Mouse (Mus musculus) MEL (cell line): ENCODE measurements around the gene Cd84. TPM values are rescaled to one million over a fixed set of nuclear protein-coding genes. Genes with fewer than 3 reads are reported as not detected.

Source experiments
- DNase-seq: peaks from one replicate; pipeline ENCODE4 v3.0.0; 2011; ENCODE audit warnings: low read depth, low spot score
- H3K27ac ChIP-seq: 2 replicates; pipeline ENCODE4 v1.5.1; 2012; ENCODE audit warnings: low read depth, mild to moderate bottlenecking, control low read depth, low read length, moderate library complexity; ENCODE audit not compliant: control insufficient read depth
- H3K27me3 ChIP-seq, 2 experiments: fragments of 150-350 bp in 1 of 2; sonication (generic) in 1 of 2; 2 replicates each; pipeline ENCODE4 v1.6.1; 2012; ENCODE audit warnings: low read length in 2 of 2, mild to moderate bottlenecking in 2 of 2, improper control_type of control experiment in 1 of 2, moderate library complexity in 1 of 2; ENCODE audit not compliant: insufficient read depth in 2 of 2, control insufficient read depth in 1 of 2
- H3K36me3 ChIP-seq, 2 experiments: 2 replicates each; pipeline ENCODE4 v1.6.1; 2012 to 2014; ENCODE audit warnings: low read length in 2 of 2, improper control_type of control experiment in 1 of 2, inconsistent platforms in 1 of 2, mild to moderate bottlenecking in 1 of 2; ENCODE audit not compliant: insufficient read depth in 2 of 2, control insufficient read depth in 1 of 2
- H3K4me1 ChIP-seq, 2 experiments: fragments of 150-350 bp in 1 of 2; sonication (generic) in 1 of 2; 2 replicates each; pipeline ENCODE4 v1.6.1; 2012; ENCODE audit warnings: low read length in 2 of 2, improper control_type of control experiment in 1 of 2, mild to moderate bottlenecking in 1 of 2; ENCODE audit not compliant: insufficient read depth in 2 of 2, control insufficient read depth in 1 of 2
- H3K4me3 ChIP-seq, 2 experiments: fragments of 150-350 bp in 1 of 2; sonication (generic) in 1 of 2; 2 replicates each; pipeline ENCODE4 v1.5.1; 2012; ENCODE audit warnings: low read depth in 2 of 2, low read length in 2 of 2, mild to moderate bottlenecking in 2 of 2, moderate library complexity in 2 of 2, control low read depth in 1 of 2, improper control_type of control experiment in 1 of 2; ENCODE audit not compliant: control insufficient read depth in 1 of 2, insufficient read depth in 1 of 2
- H3K79me2 ChIP-seq: 2 replicates; pipeline ENCODE4 v1.6.1; 2012; ENCODE audit warnings: mild to moderate bottlenecking, low read length, moderate library complexity; ENCODE audit not compliant: control insufficient read depth, poor library complexity, insufficient read depth
- H3K9ac ChIP-seq: 2 replicates; pipeline ENCODE4 v1.6.1; 2012; ENCODE audit warnings: low read depth, mild to moderate bottlenecking, control low read depth, low read length, moderate library complexity; ENCODE audit not compliant: control insufficient read depth, poor library complexity, severe bottlenecking
- H3K9me3 ChIP-seq: fragments of 150-350 bp; sonication (generic); replicated peaks from 2 replicates; pipeline ENCODE4 v1.6.1; 2012; ENCODE audit warnings: mild to moderate bottlenecking, low read length, improper control_type of control experiment, moderate library complexity; ENCODE audit not compliant: insufficient read depth
- BHLHE40 ChIP-seq: IDR thresholded peaks from 2 replicates; pipeline ENCODE4 v1.6.1; 2012; ENCODE audit warnings: low read depth, mild to moderate bottlenecking, inconsistent platforms, low read length, improper control_type of control experiment, borderline replicate concordance
- CHD1 ChIP-seq: IDR thresholded peaks from 2 replicates; pipeline ENCODE4 v1.6.1; 2012; ENCODE audit warnings: low read depth, mild to moderate bottlenecking, inconsistent platforms, low read length, improper control_type of control experiment
- CHD2 ChIP-seq: IDR thresholded peaks from 2 replicates; pipeline ENCODE4 v1.6.1; 2011; ENCODE audit warnings: low read length, improper control_type of control experiment
- CTCF ChIP-seq, 3 experiments: IDR thresholded peaks in 2 of 3; conservative IDR thresholded peaks in 1 of 3; 2 replicates each; pipeline ENCODE4 v1.5.1; 2011 to 2012; ENCODE audit warnings: low read length in 3 of 3, low read depth in 2 of 3, mild to moderate bottlenecking in 2 of 3, improper control_type of control experiment in 1 of 3, inconsistent platforms in 1 of 3, mixed read lengths in 1 of 3, moderate library complexity in 1 of 3; ENCODE audit not compliant: control insufficient read depth in 1 of 3, insufficient read depth in 1 of 3, poor library complexity in 1 of 3, severe bottlenecking in 1 of 3
- E2F4 ChIP-seq: IDR thresholded peaks from 2 replicates; pipeline ENCODE4 v1.6.1; 2011; ENCODE audit warnings: low read depth, low read length, improper control_type of control experiment, borderline replicate concordance
- ETS1 ChIP-seq: IDR thresholded peaks from 2 replicates; pipeline ENCODE4 v1.6.1; 2012; ENCODE audit warnings: low read depth, mild to moderate bottlenecking, inconsistent platforms, low read length, improper control_type of control experiment, moderate library complexity
- GABPA ChIP-seq: IDR thresholded peaks from 2 replicates; pipeline ENCODE4 v1.6.1; 2012; ENCODE audit warnings: low read depth, mild to moderate bottlenecking, inconsistent platforms, low read length, improper control_type of control experiment, moderate library complexity
- GATA1 ChIP-seq: IDR thresholded peaks from 2 replicates; pipeline ENCODE4 v1.6.1; 2011; ENCODE audit warnings: low read depth, low read length, improper control_type of control experiment
- HCFC1 ChIP-seq: IDR thresholded peaks from 2 replicates; pipeline ENCODE4 v1.6.1; 2012; ENCODE audit warnings: low read depth, mild to moderate bottlenecking, inconsistent platforms, low read length, improper control_type of control experiment, moderate library complexity
- JUND ChIP-seq: IDR thresholded peaks from 2 replicates; pipeline ENCODE4 v1.6.1; 2011; ENCODE audit warnings: low read depth, mild to moderate bottlenecking, improper control_type of control experiment, low read length
- MAFK ChIP-seq: IDR thresholded peaks from 2 replicates; pipeline ENCODE4 v1.6.1; 2011; ENCODE audit warnings: low read depth, mild to moderate bottlenecking, low read length, improper control_type of control experiment, borderline replicate concordance
- MAX ChIP-seq: IDR thresholded peaks from 2 replicates; pipeline ENCODE4 v1.6.1; 2011; ENCODE audit warnings: low read length, improper control_type of control experiment
- MAZ ChIP-seq: IDR thresholded peaks from 2 replicates; pipeline ENCODE4 v1.6.1; 2012; ENCODE audit warnings: low read depth, mild to moderate bottlenecking, inconsistent platforms, low read length, improper control_type of control experiment
- MEF2A ChIP-seq: IDR thresholded peaks from 2 replicates; pipeline ENCODE4 v1.6.1; 2014; ENCODE audit warnings: low read depth, mild to moderate bottlenecking, inconsistent platforms, low read length, improper control_type of control experiment; ENCODE audit not compliant: poor library complexity, insufficient replicate concordance, severe bottlenecking; ENCODE audit errors: extremely low read depth
- MXI1 ChIP-seq: IDR thresholded peaks from 2 replicates; pipeline ENCODE4 v1.6.1; 2011; ENCODE audit warnings: mild to moderate bottlenecking, low read depth, low read length, improper control_type of control experiment
- MYB ChIP-seq: IDR thresholded peaks from 2 replicates; pipeline ENCODE4 v1.6.1; 2011; ENCODE audit warnings: mild to moderate bottlenecking, low read depth, low read length, improper control_type of control experiment
- MYC ChIP-seq: IDR thresholded peaks from 2 replicates; pipeline ENCODE4 v1.6.1; 2011; ENCODE audit warnings: low read depth, mild to moderate bottlenecking, low read length, improper control_type of control experiment, moderate library complexity
- POLR2A ChIP-seq, 2 experiments: IDR thresholded peaks; 2 replicates each; pipeline ENCODE4 v1.6.1; 2011 to 2012; ENCODE audit warnings: low read length in 2 of 2, mild to moderate bottlenecking in 2 of 2, control low read depth in 1 of 2, improper control_type of control experiment in 1 of 2, low read depth in 1 of 2, moderate library complexity in 1 of 2; ENCODE audit not compliant: control insufficient read depth in 1 of 2, insufficient read depth in 1 of 2, poor library complexity in 1 of 2
- POLR2AphosphoS2 ChIP-seq: IDR thresholded peaks from 2 replicates; pipeline ENCODE4 v1.6.1; 2011; ENCODE audit warnings: low read length, improper control_type of control experiment
- TAL1 ChIP-seq: IDR thresholded peaks from 2 replicates; pipeline ENCODE4 v1.6.1; 2012; ENCODE audit warnings: mild to moderate bottlenecking, inconsistent platforms, low read length, moderate library complexity, mixed read lengths
- TBP ChIP-seq: IDR thresholded peaks from 2 replicates; pipeline ENCODE4 v1.8.0; 2011; ENCODE audit warnings: low read depth, low read length, improper control_type of control experiment
- TCF12 ChIP-seq: IDR thresholded peaks from 2 replicates; pipeline ENCODE4 v1.6.1; 2014; ENCODE audit warnings: low read depth, mild to moderate bottlenecking, inconsistent platforms, low read length, improper control_type of control experiment, moderate library complexity
- USF1 ChIP-seq: IDR thresholded peaks from 2 replicates; pipeline ENCODE4 v1.6.1; 2014; ENCODE audit warnings: low read depth, mild to moderate bottlenecking, inconsistent platforms, low read length, improper control_type of control experiment, moderate library complexity
- ZC3H11A ChIP-seq: IDR thresholded peaks from 2 replicates; pipeline ENCODE4 v1.6.1; 2012; ENCODE audit warnings: low read depth, mild to moderate bottlenecking, inconsistent platforms, low read length, improper control_type of control experiment
- ZKSCAN1 ChIP-seq: IDR thresholded peaks from 2 replicates; pipeline ENCODE4 v1.6.1; 2012; ENCODE audit warnings: low read depth, mild to moderate bottlenecking, inconsistent platforms, low read length, improper control_type of control experiment, moderate library complexity
- polyA plus RNA-seq, 2 experiments: library from polyadenylated mRNA; stranded (reverse) in 1 of 2; unstranded in 1 of 2; fragments of >175 nt in 1 of 2; fragments of >200 nt in 1 of 2; gene quantifications; 2 replicates each; pipeline versions ENCODE4 v1.2.1 to v1.2.4; 2012; ENCODE audit warnings: low replicate concordance in 2 of 2, low read depth in 1 of 2; ENCODE audit not compliant: insufficient read length in 2 of 2, insufficient read depth in 1 of 2, missing spikeins in 1 of 2
- total RNA-seq: library from RNA; depleted of rRNA; stranded (reverse); fragments of 300-350 nt; gene quantifications from 2 replicates; pipeline ENCODE4 v1.2.3, GENCODE M21; 2012

Cd84 gene
- total and polyA plus RNA-seq, 3 experiments: 6.8 to 10.4 TPM; not detected in 1

DNA sequence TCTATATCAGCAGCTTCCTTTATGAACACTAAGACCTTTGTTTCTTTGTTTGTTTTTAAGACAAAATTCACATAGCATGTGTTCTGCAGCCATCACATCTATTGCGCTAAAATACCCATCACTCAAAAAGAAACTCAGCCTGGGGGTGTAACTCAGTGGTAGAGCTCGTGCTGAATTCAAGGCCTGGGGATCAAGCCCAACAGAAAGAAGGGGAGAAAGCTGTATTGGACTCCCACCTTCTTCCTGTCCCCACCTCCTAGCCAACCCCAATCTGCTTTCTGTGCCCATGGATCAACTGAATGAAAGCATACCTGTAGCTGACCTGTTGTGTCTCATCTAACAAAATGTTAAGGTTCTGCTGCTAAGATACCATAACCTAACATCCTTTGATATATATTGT is 82.1 kb downstream of the Cd84 start:
- H3K27me3 ChIP-seq: no peaks in the 10 kb centered on the region
- no peak overlapping the region for H3K9ac ChIP-seq
- no peak overlapping the region; a peak in 1 of 4 replicates for H3K4me3 ChIP-seq
- no peaks in the 10 kb centered on the region for H3K79me2 ChIP-seq
- DNase-seq: no peak
- peak overlapping the region; percentile 62 for H3K27ac ChIP-seq
- H3K4me1 ChIP-seq: peaks cover 13 to 16% of the 10 kb centered on the region in 2 experiments
- H3K36me3 ChIP-seq: peaks cover 0 to 18% of the 10 kb centered on the region in 2 experiments; a peak in 2 of 4 replicates
- TF ChIP-seq TBP: no peak
- no peak for TF ChIP-seq JUND
- no peak for TF ChIP-seq ZC3H11A
- no peak for TF ChIP-seq MAFK
- no peak for TF ChIP-seq POLR2AphosphoS2
- no peak for TF ChIP-seq USF1
- TF ChIP-seq TAL1: no peak
- TF ChIP-seq MEF2A: no peak
- no peak for TF ChIP-seq POLR2A (IDR thresholded peaks at IDR 0.05; ENCODE audit: control insufficient read depth in 1 of 2, insufficient read depth in 1 of 2, low read depth in 1 of 2, low read length in 2 of 2, poor library complexity in 1 of 2)
- TF ChIP-seq ETS1: no peak
- TF ChIP-seq HCFC1: no peak
- TF ChIP-seq MYB: no peak
- no peak for TF ChIP-seq CHD1
- TF ChIP-seq BHLHE40: no peak
- TF ChIP-seq MAX: no peak
- no peak for TF ChIP-seq MYC
- TF ChIP-seq CHD2: no peak
- TF ChIP-seq MAZ: no peak
- no peaks in the 10 kb centered on the region for H3K9me3 ChIP-seq

DNA sequence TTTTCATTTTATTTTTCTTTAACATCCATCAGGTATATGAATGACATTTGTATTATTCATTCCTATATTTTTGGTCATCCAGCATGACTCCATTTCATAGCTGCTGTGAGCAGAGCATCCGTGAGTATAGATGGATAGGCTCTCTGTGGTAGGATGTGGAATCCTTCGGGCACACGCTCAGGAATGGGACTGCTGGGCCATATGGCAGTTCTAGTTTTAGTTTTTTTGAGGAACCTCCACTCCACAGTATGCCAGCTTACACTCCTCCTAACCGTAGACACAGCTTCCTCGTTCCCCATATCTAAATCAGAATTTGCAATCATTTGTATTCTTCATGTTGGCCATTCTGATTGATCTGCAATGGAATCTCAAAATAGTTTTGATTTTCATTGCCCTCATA is 83.3 kb downstream of the Cd84 start:
- Histone ChIP-seq H3K4me3 (no peak overlapping the region), H3K79me2 (no peaks in the 10 kb centered on the region), H3K36me3 (peaks cover 0 to 18% of the 10 kb centered on the region in 2 experiments; a peak in 2 of 4 replicates), H3K27ac (no peak overlapping the region), H3K4me1 (peaks cover 10 to 13% of the 10 kb centered on the region in 2 experiments), H3K27me3 (no peaks in the 10 kb centered on the region), H3K9ac (no peak overlapping the region), H3K9me3 (no peaks in the 10 kb centered on the region)
- DNase-seq: no peak
- TF ChIP-seq JUND (no peak), MXI1 (no peak), MYB (no peak), MAZ (no peak), TCF12 (no peak), CTCF (IDR thresholded peaks at IDR 0.05 in 2 of 3, conservative IDR thresholded peaks at IDR 0.05 in 1 of 3; ENCODE audit: control insufficient read depth in 1 of 3, insufficient read depth in 1 of 3, low read depth in 2 of 3, low read length in 3 of 3, poor library complexity in 1 of 3, severe bottlenecking in 1 of 3) (no peak), GABPA (no peak), E2F4 (no peak), MEF2A (no peak), CHD2 (no peak), ZKSCAN1 (no peak), GATA1 (no peak)
